Mouse (Mus musculus): ENCODE results near the gene Gm10974. TPM values are rescaled to one million over a fixed set of nuclear protein-coding genes. Genes with fewer than 3 reads are reported as not detected.

Gm10974 gene
- polyA plus RNA-seq (2012; rRNA removed; ENCODE audit: low replicate concordance), result not detected in 2 replicates

GRCm38 (mm10) chr7:66365904-66366303 is at the start of gene Gm10974:
Gm10974 (plus strand) TSS chr7:66365905.

DNA sequence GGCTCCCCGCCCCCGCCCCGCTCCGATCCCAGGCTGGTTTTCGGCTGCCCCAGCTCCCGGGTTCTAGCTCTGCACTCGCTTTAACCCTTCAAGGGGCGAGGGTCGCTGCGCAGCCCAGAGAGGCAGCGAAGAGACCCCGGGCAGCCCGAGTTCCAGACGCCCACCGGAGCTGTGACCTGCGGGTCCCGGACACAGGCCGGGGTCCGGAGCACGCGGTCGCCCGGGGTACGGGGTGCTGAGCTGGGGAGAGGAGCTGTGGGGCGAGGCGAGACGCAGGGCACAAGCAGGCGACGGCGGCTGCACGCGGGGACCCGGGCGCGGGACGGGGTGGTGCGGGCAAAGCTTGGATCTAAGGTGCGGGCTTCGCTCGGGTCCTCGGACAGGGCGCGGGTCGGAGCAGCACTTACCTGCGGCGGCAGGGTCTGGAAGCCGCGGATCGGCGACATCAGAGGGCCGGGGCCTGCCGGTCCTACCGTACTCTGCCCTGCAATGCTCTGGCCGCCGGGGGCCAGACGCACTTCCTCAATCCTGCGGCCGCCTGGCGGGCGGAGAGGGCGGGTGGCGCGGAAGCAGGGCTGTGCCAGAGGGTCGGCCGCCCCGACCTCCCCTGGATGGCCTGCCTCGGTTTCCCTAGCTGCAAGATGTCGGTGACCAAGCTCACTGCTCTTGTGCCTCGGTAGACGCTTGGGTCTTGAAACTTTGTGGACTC is 22.3 kb downstream of the Gm10974 start, which contains the start of gene Lrrk1:
TSS of gene Lrrk1 (minus strand) at position 538 of the 709 bp plus-strand sequence.

GRCm38 (mm10) chr7:66427437-66428161 is 61.9 kb downstream of the Gm10974 start, which contains the start of gene Aldh1a3:
Aldh1a3 (minus strand) TSS chr7:66427517.

Other genes with a start within 250 kb of the Gm10974 start
- 28.2 and 52.7 TPM in 2 replicates for gene Lrrk1, start 22.4 kb downstream of the Gm10974 start, polyA plus RNA-seq (2012; rRNA removed; ENCODE audit: low replicate concordance)
- 13.6 and 15.5 TPM in 2 replicates for gene Aldh1a3, start 61.6 kb downstream of the Gm10974 start, polyA plus RNA-seq (2012; rRNA removed; ENCODE audit: low replicate concordance)